Mouse (Mus musculus) thymus, adult 2 months (tissue): ENCODE measurements around the gene Vars. TPM values are rescaled to one million over a fixed set of nuclear protein-coding genes. Genes with fewer than 3 reads are reported as not detected.
"Not testable (repeated sequence)": the region's sequence is repeated elsewhere in the genome, so short reads cannot be mapped to it uniquely, and the experiment has no call there.

Experiments
- DNase-seq: peaks from one replicate; pipeline ENCODE4 v3.0.0; 2021
- H3K27ac ChIP-seq: fragments of 200-500 bp; 2 replicates; pipeline ENCODE4 v1.5.1; 2012; ENCODE audit warnings: low read length, control low read depth; ENCODE audit not compliant: control insufficient read depth, insufficient read depth
- H3K27me3 ChIP-seq: fragments of 200-500 bp; 2 replicates; pipeline ENCODE4 v1.6.1; 2012; ENCODE audit warnings: mild to moderate bottlenecking, low read length, moderate library complexity, mixed read lengths; ENCODE audit not compliant: control insufficient read depth, insufficient read depth
- H3K36me3 ChIP-seq: fragments of 200-500 bp; 2 replicates; pipeline ENCODE4 v1.6.1; 2012; ENCODE audit warnings: mild to moderate bottlenecking, low read length, moderate library complexity; ENCODE audit not compliant: control insufficient read depth, insufficient read depth
- H3K4me1 ChIP-seq: fragments of 200-500 bp; replicated peaks from 2 replicates; pipeline ENCODE4 v1.6.1; 2012; ENCODE audit warnings: low read length; ENCODE audit not compliant: control insufficient read depth, insufficient read depth
- H3K4me3 ChIP-seq: fragments of 200-500 bp; 2 replicates; pipeline ENCODE4 v1.5.1; 2012; ENCODE audit warnings: mild to moderate bottlenecking, low read length, control low read depth, moderate library complexity; ENCODE audit not compliant: control insufficient read depth, insufficient read depth
- CTCF ChIP-seq: fragments of 200-500 bp; IDR thresholded peaks from 2 replicates; pipeline ENCODE4 v1.5.1; 2012; ENCODE audit warnings: mild to moderate bottlenecking, control low read depth, low read length, moderate library complexity, borderline replicate concordance; ENCODE audit not compliant: control insufficient read depth, poor library complexity, insufficient read depth; ENCODE audit errors: extremely low read depth
- POLR2A ChIP-seq: fragments of 200-500 bp; IDR thresholded peaks from 2 replicates; pipeline ENCODE4 v1.6.1; 2012; ENCODE audit warnings: mild to moderate bottlenecking, low read length, control low read depth, moderate library complexity; ENCODE audit not compliant: control insufficient read depth, poor library complexity, insufficient read depth; ENCODE audit errors: extremely low read depth
- WGBS: fragments of 180-500 bp; shearing (Covaris S2); methylation state at CpG from one replicate; pipeline ENCODE4 v1.1.7; 2018; 5-methylcytosine and 5-hydroxymethylcytosine counted together
- polyA plus RNA-seq: library from polyadenylated mRNA; depleted of rRNA; stranded (reverse); fragments of >200 nt; gene quantifications from 2 replicates; pipeline ENCODE4 v1.2.3, GENCODE M21; 2012

The Vars gene
- polyA plus RNA-seq, 1 experiment: 404 TPM

DNA sequence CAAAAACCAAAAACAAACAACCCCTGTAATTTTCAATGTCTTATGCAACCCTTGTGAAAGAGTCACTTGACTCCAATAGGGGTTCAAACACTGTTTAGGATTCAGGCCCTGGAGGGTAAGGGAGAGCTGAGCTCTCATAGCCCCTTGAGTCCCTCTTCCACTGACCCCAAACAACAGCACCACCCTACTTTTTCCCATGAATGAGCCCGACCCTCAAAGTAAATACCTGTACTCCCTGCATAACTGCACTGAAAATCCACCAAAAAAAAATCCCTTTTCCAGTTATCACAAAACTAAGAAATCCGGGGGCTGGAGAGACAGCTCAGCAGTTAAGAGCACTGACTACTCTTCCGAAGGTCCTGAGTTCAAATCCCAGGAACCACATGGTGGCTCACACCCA, 44.9 kb upstream of the Vars start:
- DNase-seq: no peak
- H3K4me3 ChIP-seq: no peak overlapping the region
- TF ChIP-seq CTCF (no peak), POLR2A (no peak)
- H3K27me3 ChIP-seq: no peaks in the 10 kb centered on the region; the same call in 1 of the 2 replicates
- H3K4me1 ChIP-seq: peaks cover 8% of the 10 kb centered on the region
- no peaks in the 10 kb centered on the region for H3K36me3 ChIP-seq
- no peak overlapping the region for H3K27ac ChIP-seq
- 91% methylated on average over 3 of the region's 3 CpGs for WGBS

DNA sequence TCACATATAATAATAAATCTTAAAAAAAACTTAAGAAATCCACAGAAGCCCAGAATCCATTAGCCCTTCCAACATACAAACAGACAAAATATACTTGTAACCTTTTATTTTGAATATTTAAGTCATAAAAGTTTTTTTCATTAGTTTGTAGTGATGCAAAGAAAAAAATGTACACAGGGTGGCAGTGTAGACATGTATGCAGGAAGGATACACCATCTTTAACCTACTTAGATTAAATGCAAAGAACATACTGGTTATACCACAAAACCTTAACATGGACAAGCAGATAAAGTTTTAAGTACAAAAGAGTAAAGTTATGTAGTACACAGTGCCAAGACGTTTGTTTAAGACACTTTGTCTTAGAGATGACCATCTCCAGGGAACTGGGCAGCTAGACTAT, 44.4 kb upstream of the Vars start:
- H3K36me3 ChIP-seq: no peaks in the 10 kb centered on the region
- H3K4me1 ChIP-seq: peaks cover 8% of the 10 kb centered on the region
- TF ChIP-seq POLR2A: no peak
- TF ChIP-seq CTCF: no peak
- DNase-seq: no peak
- no peaks in the 10 kb centered on the region; the same call in none of the 2 replicates for H3K27me3 ChIP-seq
- H3K27ac ChIP-seq: no peak overlapping the region
- no peak overlapping the region for H3K4me3 ChIP-seq
- WGBS: 24% methylated on average over 1 of the region's 1 CpGs

DNA sequence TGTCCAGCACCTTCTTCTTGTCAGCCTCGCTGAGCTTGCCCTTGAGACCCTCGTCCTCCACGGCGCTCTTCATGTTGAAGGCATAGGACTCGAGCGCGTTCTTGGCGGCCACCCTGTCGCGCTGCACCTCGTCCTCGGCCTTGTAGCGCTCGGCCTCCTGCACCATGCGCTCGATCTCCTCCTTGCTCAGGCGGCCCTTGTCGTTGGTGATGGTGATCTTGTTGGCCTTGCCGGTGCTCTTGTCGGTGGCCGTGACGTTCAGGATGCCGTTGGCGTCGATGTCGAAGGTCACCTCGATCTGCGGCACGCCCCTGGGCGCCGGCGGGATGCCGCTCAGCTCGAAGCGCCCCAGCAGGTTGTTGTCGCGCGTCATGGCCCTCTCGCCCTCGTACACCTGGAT, 43.5 kb upstream of the Vars start:
- not testable (repeated sequence) for H3K36me3 ChIP-seq, H3K4me1 ChIP-seq, H3K4me3 ChIP-seq, H3K27ac ChIP-seq, H3K27me3 ChIP-seq, DNase-seq
- 18% methylated on average over 38 of the region's 40 CpGs for WGBS

DNA sequence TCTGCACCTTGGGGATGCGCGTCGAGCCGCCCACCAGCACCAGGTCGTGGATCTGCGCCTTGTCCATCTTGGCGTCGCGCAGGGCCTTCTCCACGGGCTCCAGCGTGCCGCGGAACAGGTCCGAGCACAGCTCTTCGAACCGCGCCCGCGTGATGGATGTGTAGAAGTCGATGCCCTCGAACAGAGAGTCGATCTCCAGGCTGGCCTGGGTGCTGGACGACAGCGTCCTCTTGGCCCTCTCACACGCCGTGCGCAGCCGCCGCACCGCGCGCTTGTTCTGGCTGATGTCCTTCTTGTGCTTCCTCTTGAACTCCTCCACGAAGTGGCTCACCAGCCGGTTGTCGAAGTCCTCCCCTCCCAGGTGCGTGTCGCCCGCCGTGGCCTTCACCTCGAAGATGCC, 42.8 kb upstream of the Vars start:
- not testable (repeated sequence) for H3K36me3 ChIP-seq, DNase-seq, H3K27me3 ChIP-seq, H3K4me3 ChIP-seq, H3K4me1 ChIP-seq, H3K27ac ChIP-seq
- WGBS: 35% methylated on average over 26 of the region's 40 CpGs

DNA sequence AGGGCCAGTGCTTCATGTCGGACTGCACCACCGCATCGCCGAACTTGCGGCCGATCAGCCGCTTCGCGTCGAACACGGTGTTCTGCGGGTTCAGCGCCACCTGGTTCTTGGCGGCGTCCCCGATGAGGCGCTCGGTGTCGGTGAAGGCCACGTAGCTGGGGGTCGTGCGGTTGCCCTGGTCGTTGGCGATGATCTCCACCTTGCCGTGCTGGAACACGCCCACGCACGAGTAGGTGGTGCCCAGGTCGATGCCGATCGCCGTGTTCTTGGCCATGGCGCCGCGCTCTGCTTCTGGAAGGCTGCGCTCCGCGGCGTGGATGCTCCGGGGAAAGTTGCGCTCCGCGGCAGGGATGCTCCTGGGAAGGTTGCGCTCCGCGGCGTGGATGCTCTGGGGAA, 42.1 kb upstream of the Vars start:
- WGBS: 1% methylated on average over 37 of the region's 47 CpGs
- H3K27ac ChIP-seq, DNase-seq, H3K36me3 ChIP-seq, H3K27me3 ChIP-seq, H3K4me1 ChIP-seq: not testable (repeated sequence)
- peak overlapping the region; percentile 42 for H3K4me3 ChIP-seq

DNA sequence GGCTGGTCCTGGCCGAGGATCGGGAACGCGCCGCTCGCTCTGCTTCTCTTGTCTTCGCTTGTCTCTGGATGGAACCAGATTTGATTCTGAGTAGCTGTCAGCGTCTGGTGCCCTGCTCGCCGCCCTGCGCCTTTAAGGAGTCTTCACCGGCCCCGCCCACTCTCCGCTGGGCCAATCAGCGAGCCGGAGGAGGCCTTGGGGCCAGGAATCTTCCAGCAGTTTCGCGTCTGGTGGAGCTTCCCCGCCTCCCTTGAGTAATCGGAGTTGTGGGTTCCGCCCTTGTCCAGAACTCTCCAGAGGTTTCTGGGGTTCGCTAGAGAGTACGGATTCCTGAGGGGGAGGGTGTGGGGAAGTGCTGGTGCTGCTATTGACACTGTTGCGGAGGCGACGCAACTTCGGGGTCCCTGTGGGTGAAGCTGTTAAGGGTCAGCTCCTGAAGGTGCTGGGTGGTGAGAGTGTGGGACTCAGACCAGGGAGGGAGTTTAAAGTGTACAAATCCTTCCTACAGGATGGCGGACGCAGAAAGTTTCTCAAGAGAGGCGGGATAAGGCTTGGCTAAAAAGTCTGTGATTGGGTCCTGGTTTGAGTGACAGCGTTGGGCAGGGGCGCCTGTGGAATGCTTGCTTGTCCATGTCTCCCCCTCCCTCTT, 41.5 kb upstream of the Vars start, which contains the start of gene Hspa1b:
Gene Hspa1b, minus strand, starts transcription at position 109 of the 649 bp plus-strand sequence.
- WGBS: under 1% methylated on average over 31 of the region's 32 CpGs
- TF ChIP-seq CTCF: 0 out of 2 replicates have a peak, but pooled peaks have one; percentile 22
- H3K27me3 ChIP-seq, H3K36me3 ChIP-seq, H3K4me1 ChIP-seq: not testable (repeated sequence)
- peak within 1 kb of the TSS; percentile 53 for H3K4me3 ChIP-seq
- DNase-seq: peak; percentile 75
- H3K27ac ChIP-seq: peak within 1 kb of the TSS; percentile 28; the same call in 1 of the 2 replicates

DNA sequence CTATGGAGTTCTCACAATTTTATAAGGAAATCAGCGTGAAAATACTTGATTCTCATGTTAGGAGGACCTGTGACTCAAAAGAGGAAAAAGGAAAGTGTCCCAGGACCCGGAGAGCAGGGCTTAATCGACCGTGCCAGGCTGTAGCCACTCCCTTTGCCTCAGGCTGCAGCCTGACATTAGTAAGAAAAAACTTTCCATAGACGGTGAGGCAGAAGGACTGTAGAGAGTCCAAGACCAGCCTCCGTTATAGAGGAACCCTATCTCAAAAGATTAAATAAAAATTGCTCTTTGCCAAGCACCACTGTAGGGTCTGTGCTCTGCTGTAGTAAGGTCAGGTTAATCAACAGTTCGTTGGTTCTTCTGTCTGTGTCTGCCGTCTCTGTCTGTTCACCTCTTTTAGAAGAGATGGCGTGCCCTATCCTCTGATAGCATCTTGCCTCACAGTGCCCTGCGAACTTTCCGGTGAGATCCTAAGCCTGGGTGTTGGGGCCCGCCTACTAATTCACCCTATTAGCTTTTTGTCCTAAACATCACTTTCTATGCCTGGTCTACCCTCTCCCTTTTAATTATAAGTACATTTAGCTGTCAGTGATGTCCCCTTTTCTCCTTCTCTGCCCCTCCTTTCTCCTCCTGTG, 40.8 kb upstream of the Vars start:
- Histone ChIP-seq H3K4me1 (peaks cover 3% of the 10 kb centered on the region; the same call in 1 of the 2 replicates), H3K27ac (no peak overlapping the region), H3K27me3 (no peaks in the 10 kb centered on the region; the same call in none of the 2 replicates), H3K36me3 (no peaks in the 10 kb centered on the region), H3K4me3 (no peak overlapping the region)
- no peak for DNase-seq
- no peak for TF ChIP-seq CTCF
- TF ChIP-seq POLR2A: no peak
- 17% methylated on average over 12 of the region's 12 CpGs for WGBS
